Mouse (Mus musculus) kidney, postnatal 10 days (tissue): ENCODE results near the gene Gm21119.

ENCODE experiments used
- DNase-seq: peaks from one replicate; pipeline ENCODE4 v3.0.0; 2021; ENCODE audit warnings: mixed read lengths

Gm21119 gene

GRCm38 (mm10) chr8:20678418-20678817 lies 63.7 kb downstream of the Gm21119 start:
- DNase-seq, result peak; percentile 2
